Mouse (Mus musculus) ES-Bruce4 (cell line): Measurements from ENCODE around the gene Klk9.

ENCODE experiments used
- CTCF ChIP-seq: IDR thresholded peaks from one replicate; pipeline ENCODE4 v1.8.1; 2011; ENCODE audit warnings: low read depth, low read length
- EP300 ChIP-seq: IDR thresholded peaks from 2 replicates; pipeline ENCODE4 v1.6.1; 2011; ENCODE audit warnings: low read depth, low read length; ENCODE audit not compliant: insufficient read depth
- POLR2A ChIP-seq: IDR thresholded peaks from one replicate; pipeline ENCODE4 v1.8.1; 2011; ENCODE audit warnings: low read length; ENCODE audit not compliant: insufficient read depth

- no peak for TF ChIP-seq CTCF
- no peak for TF ChIP-seq POLR2A
- no peak for TF ChIP-seq EP300
These were observed 14.3 kb upstream of the Klk9 start for GRCm38 (mm10) chr7:43777423-43777822.
